Mouse (Mus musculus): ENCODE results near the gene Ruvbl1. TPM values are rescaled to one million over a fixed set of nuclear protein-coding genes. Genes with fewer than 3 reads are reported as not detected.

The Ruvbl1 gene
- polyA plus RNA-seq, 1 experiment = 105 TPM

DNA sequence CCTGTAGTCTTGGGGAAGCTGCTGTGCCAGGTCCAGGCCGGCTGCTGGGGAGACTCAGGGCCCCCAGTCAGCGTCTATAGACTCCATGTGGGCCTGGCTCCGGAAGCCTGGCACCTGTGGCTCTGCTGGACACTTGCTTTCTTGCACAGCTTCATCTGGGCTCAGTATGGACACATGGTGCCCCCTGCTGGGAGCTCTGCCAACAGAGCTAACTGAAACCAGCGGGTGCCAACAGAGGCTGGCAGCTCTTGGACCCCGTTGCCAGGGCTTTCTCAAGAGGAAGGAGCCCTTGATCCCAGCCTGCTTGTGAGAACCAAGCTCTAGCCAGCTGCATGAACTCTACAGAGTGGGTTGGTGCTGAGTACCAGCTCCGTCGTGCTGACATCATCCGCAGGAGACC lies 21.7 kb downstream of the Ruvbl1 start:
- Histone ChIP-seq H3K79me3 (ENCODE audit: low read depth) (no peaks in the 10 kb centered on the region), H3K36me3 (ENCODE audit: control insufficient read depth, insufficient read depth) (peaks cover 69% of the 10 kb centered on the region)

DNA sequence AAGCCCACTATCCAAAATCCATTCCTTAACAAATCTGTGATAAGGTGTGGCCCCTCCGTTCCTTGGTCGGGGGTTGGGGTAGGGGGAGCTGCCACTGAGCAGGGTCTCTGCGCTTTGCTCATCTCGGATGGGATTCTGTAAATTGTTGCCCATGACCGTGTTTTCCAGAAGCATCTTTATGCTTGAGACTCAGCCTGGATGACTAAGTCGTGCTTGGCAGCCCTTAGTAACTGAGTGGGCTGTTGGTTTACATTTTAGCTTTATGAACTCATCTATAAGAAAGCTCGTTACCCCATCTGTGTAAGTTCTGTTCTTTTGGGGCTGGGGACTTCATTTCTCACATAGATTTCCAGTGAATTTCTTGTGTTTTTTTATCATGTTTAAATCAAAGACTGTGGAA lies 23.8 kb downstream of the Ruvbl1 start:
- H3K36me3 ChIP-seq (ENCODE audit: control insufficient read depth, insufficient read depth) = peaks cover 58% of the 10 kb centered on the region
- no peaks in the 10 kb centered on the region for H3K79me2 ChIP-seq (ENCODE audit: control insufficient read depth, insufficient read depth)
- no peak overlapping the region for H3K4me3 ChIP-seq (ENCODE audit: insufficient read depth, poor library complexity, severe bottlenecking)
- TF ChIP-seq FOSL1 (IDR thresholded peaks at IDR 0.05; ENCODE audit: insufficient read depth, low read length, poor library complexity, severe bottlenecking) = no peak
- TF ChIP-seq MYOD1 (IDR thresholded peaks at IDR 0.05; ENCODE audit: control insufficient read depth, insufficient read length, low read depth) = no peak
- no peak for TF ChIP-seq MAX (IDR thresholded peaks at IDR 0.05)
- TF ChIP-seq CEBPB (IDR thresholded peaks at IDR 0.05; ENCODE audit: low read depth) = no peak
- no peak for TF ChIP-seq USF1 (IDR thresholded peaks at IDR 0.05; ENCODE audit: low read depth)
- TF ChIP-seq MYOG (IDR thresholded peaks at IDR 0.05; ENCODE audit: control insufficient read depth, extremely low read depth, insufficient read length) = no peak
- H3K79me3 ChIP-seq (ENCODE audit: low read depth) = no peaks in the 10 kb centered on the region
- H3K27me3 ChIP-seq (ENCODE audit: control insufficient read depth, insufficient read depth, insufficient read length) = no peaks in the 10 kb centered on the region
- H3ac ChIP-seq (ENCODE audit: control insufficient read depth, insufficient read length, low read depth) = no peak overlapping the region

More for the DNA sequence above, 21.7 kb downstream of the Ruvbl1 start:
- H3K79me2 ChIP-seq (ENCODE audit: control insufficient read depth, insufficient read depth) = no peaks in the 10 kb centered on the region
- TF ChIP-seq FOSL1 (IDR thresholded peaks at IDR 0.05; ENCODE audit: insufficient read depth, low read length, poor library complexity, severe bottlenecking) = no peak
- TF ChIP-seq USF1 (IDR thresholded peaks at IDR 0.05; ENCODE audit: low read depth) = no peak
- TF ChIP-seq MAX (IDR thresholded peaks at IDR 0.05) = no peak
- TF ChIP-seq CTCF (IDR thresholded peaks at IDR 0.05; ENCODE audit: control insufficient read depth, insufficient read depth, insufficient read length) = no peak
- no peak for TF ChIP-seq MYOD1 (IDR thresholded peaks at IDR 0.05; ENCODE audit: control insufficient read depth, insufficient read length, low read depth)
- no peak for TF ChIP-seq MYOG (IDR thresholded peaks at IDR 0.05; ENCODE audit: control insufficient read depth, extremely low read depth, insufficient read length)
- no peak for TF ChIP-seq CEBPB (IDR thresholded peaks at IDR 0.05; ENCODE audit: low read depth)
- H3ac ChIP-seq (ENCODE audit: control insufficient read depth, insufficient read length, low read depth) = no peak overlapping the region
- no peak overlapping the region for H3K4me3 ChIP-seq (ENCODE audit: insufficient read depth, poor library complexity, severe bottlenecking)
- H3K27me3 ChIP-seq (ENCODE audit: control insufficient read depth, insufficient read depth, insufficient read length) = no peaks in the 10 kb centered on the region

DNA sequence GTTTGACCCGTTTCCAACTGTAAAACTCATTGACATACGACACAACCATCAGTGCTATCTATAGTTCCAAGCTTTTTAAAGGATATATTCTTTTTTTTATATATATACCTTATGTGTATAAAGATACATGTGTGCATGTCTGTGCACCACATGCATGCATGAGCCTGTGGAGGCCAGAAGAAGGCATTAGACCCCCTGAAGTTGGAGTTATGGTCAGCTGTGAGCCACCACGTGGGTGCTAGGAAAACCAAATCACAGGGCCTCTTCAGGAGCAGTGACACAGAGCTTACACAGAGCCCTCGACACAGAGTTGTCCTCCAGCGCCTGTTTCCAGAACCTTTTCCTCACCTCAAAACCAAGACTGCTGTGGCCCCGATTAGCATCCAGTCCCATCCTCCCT lies 24.6 kb downstream of the Ruvbl1 start:
- H3K27me3 ChIP-seq (ENCODE audit: control insufficient read depth, insufficient read depth, insufficient read length) = no peaks in the 10 kb centered on the region
- no peak overlapping the region for H3ac ChIP-seq (ENCODE audit: control insufficient read depth, insufficient read length, low read depth)
- H3K4me3 ChIP-seq (ENCODE audit: insufficient read depth, poor library complexity, severe bottlenecking) = no peak overlapping the region
- H3K36me3 ChIP-seq (ENCODE audit: control insufficient read depth, insufficient read depth) = peaks cover 51% of the 10 kb centered on the region
- TF ChIP-seq MYOD1 (IDR thresholded peaks at IDR 0.05; ENCODE audit: control insufficient read depth, insufficient read length, low read depth) (no peak), MYOG (IDR thresholded peaks at IDR 0.05; ENCODE audit: control insufficient read depth, extremely low read depth, insufficient read length) (no peak), FOSL1 (IDR thresholded peaks at IDR 0.05; ENCODE audit: insufficient read depth, low read length, poor library complexity, severe bottlenecking) (no peak), CTCF (IDR thresholded peaks at IDR 0.05; ENCODE audit: control insufficient read depth, insufficient read depth, insufficient read length) (no peak), MAX (IDR thresholded peaks at IDR 0.05) (no peak), CEBPB (IDR thresholded peaks at IDR 0.05; ENCODE audit: low read depth) (no peak), USF1 (IDR thresholded peaks at IDR 0.05; ENCODE audit: low read depth) (no peak)
- no peaks in the 10 kb centered on the region for H3K79me2 ChIP-seq (ENCODE audit: control insufficient read depth, insufficient read depth)
- H3K79me3 ChIP-seq (ENCODE audit: low read depth) = no peaks in the 10 kb centered on the region

DNA sequence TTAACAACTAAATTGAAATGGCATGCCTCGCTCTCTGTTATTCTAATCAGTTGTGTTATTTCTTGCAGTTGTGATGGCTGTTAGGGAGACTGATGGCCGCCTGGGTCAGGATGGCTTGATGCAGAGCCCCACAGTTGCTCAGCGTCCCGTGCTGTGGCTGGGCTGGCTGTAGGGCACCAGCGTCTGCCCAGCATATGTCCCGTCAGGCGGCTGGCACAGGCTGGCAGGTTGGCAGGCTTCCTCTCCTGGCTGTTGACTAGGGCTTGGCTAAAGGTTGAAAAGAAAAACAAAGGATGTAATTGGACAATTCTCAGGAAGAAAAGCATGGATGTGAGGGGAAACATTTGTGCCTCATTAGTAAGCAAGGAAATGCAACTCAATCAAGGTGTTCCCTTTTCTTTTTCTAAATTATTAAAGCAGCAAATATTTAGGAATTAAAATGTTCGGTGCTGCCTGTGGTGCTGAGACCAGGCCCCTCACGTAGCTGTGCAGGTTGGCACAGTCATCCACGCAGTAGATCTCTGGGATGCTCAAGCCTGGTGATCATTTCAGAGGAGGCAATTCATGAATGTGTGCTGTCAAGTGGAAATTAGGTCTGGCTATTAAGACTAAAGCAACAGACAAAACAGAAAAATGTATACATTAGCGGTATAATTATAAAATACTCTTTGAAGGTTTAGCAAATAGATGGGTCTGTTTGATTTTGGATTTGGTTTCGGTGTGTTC lies 25.6 kb downstream of the Ruvbl1 start:
- Histone ChIP-seq H3K27me3 (ENCODE audit: control insufficient read depth, insufficient read depth, insufficient read length) (no peaks in the 10 kb centered on the region), H3K36me3 (ENCODE audit: control insufficient read depth, insufficient read depth) (peaks cover 41% of the 10 kb centered on the region)
- no peak for TF ChIP-seq MYOD1 (IDR thresholded peaks at IDR 0.05; ENCODE audit: control insufficient read depth, insufficient read length, low read depth)
- TF ChIP-seq CEBPB (IDR thresholded peaks at IDR 0.05; ENCODE audit: low read depth) = no peak
- TF ChIP-seq MYOG (IDR thresholded peaks at IDR 0.05; ENCODE audit: control insufficient read depth, extremely low read depth, insufficient read length) = no peak
- no peak for TF ChIP-seq CTCF (IDR thresholded peaks at IDR 0.05; ENCODE audit: control insufficient read depth, insufficient read depth, insufficient read length)
- no peak for TF ChIP-seq USF1 (IDR thresholded peaks at IDR 0.05; ENCODE audit: low read depth)
- no peak for TF ChIP-seq FOSL1 (IDR thresholded peaks at IDR 0.05; ENCODE audit: insufficient read depth, low read length, poor library complexity, severe bottlenecking)

DNA sequence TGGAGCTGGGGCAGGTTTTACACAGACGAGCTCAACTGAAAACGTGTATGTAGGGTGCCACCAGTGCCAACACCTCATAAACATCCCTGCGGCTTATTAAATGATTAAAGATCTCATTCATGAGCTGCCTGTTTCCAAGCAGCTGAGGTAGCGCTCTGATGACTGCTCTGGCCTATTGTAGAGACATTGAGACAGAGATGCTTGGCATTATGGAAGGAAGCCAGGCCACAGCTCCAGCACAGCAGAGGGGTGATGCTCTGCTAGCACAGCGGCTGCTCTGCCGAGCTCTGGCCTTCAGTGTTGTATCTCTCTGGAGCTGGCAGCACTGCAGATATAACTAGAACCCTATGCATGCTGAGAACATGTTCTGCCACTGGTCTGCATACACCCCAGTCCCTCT lies 28.5 kb downstream of the Ruvbl1 start:
- TF ChIP-seq CEBPB (IDR thresholded peaks at IDR 0.05; ENCODE audit: low read depth) = no peak
- TF ChIP-seq FOSL1 (IDR thresholded peaks at IDR 0.05; ENCODE audit: insufficient read depth, low read length, poor library complexity, severe bottlenecking) = no peak
- TF ChIP-seq MYOD1 (IDR thresholded peaks at IDR 0.05; ENCODE audit: control insufficient read depth, insufficient read length, low read depth) = no peak
- TF ChIP-seq MAX (IDR thresholded peaks at IDR 0.05) = no peak
- H3K27me3 ChIP-seq (ENCODE audit: control insufficient read depth, insufficient read depth, insufficient read length) = no peaks in the 10 kb centered on the region
- H3K4me3 ChIP-seq (ENCODE audit: insufficient read depth, poor library complexity, severe bottlenecking) = no peak overlapping the region
- no peak overlapping the region for H3ac ChIP-seq (ENCODE audit: control insufficient read depth, insufficient read length, low read depth)
- H3K79me2 ChIP-seq (ENCODE audit: control insufficient read depth, insufficient read depth) = no peaks in the 10 kb centered on the region
- H3K79me3 ChIP-seq (ENCODE audit: low read depth) = no peaks in the 10 kb centered on the region
- peaks cover 39% of the 10 kb centered on the region for H3K36me3 ChIP-seq (ENCODE audit: control insufficient read depth, insufficient read depth)

More for the DNA sequence above, 25.6 kb downstream of the Ruvbl1 start:
- Histone ChIP-seq H3K4me3 (ENCODE audit: insufficient read depth, poor library complexity, severe bottlenecking) (no peak overlapping the region), H3ac (ENCODE audit: control insufficient read depth, insufficient read length, low read depth) (no peak overlapping the region), H3K79me3 (ENCODE audit: low read depth) (no peaks in the 10 kb centered on the region), H3K79me2 (ENCODE audit: control insufficient read depth, insufficient read depth) (no peaks in the 10 kb centered on the region)

Data from C2C12 (cell line).